In the genomic region with DNA sequence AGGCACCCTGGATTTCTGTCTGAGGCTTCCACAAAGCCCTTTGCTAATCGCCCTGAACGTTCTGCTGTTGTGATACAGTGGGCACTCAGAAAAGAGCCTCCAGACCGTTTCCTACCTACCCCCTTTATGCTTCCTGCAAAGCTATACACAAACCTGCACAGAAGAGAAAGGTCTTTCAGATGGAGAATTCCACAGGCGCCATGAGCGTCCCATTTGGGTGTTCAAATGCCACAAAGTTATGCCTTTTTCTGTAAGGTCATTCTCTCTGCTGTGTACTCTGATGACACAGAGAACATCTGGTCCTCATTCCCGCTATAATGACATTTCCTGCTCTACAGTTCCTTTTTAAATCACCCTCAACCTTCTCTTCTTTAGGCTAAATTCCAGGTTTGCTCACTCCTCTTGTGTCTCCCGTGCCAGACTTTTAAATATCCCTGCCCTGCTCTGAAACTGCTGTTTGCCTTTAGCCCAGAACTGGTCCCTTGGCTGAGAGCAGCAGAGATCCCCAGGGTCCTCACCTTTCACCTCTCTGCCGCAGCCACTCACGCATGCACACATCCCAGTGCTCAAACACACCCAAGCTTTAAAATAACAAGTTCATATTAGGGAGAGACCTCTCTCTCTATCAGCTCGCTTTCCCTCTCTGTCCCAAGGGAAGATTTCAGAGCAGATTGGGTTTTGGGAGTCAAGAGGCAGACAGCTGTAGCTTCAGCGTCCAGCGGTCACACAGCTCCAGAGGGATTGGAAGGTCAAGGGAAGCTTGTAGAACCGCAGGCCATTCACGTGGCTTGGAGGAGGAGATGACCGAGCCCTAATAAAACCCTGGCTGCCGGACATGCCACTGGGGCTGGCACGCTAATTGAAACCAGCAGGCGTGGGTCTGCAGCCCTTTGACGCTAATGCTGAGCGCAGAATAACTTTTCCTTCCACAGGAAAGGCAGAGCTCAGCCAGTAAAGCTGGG, we compare ENCODE assay signal across 8 mouse cellular contexts.
DNase-seq lines count a peak whose midpoint lies in the region; ATAC-seq lines count a peak whose summit lies in the region.

No protein-coding gene starts in this region.

- H3K9me3 ChIP-seq in embryonic facial prominence, embryonic 15.5 days (replicated peaks) = no peaks in the 10 kb centered on the region
- H3K9me3 ChIP-seq in limb, embryonic 10.5 days (replicated peaks) = no peaks in the 10 kb centered on the region

- peak; percentile 65 for ATAC-seq in embryonic facial prominence, embryonic 15.5 days (ENCODE audit: insufficient number of reproducible peaks, low FRiP score, low TSS enrichment, low read depth)

- 0 out of 2 replicates have a peak overlapping the region, but pooled peaks have one; percentile 1 for H3K9ac ChIP-seq in embryonic facial prominence, embryonic 15.5 days

- DNase-seq in urinary bladder, adult 2 months (ENCODE audit: low spot score) = peak; percentile 26
- DNase-seq in urinary bladder, postnatal 25 days (ENCODE audit: low spot score) = no peak
- peak; percentile 38 for DNase-seq in heart, postnatal 25 days (ENCODE audit: low spot score)
- peak; percentile 91 for DNase-seq in limb, embryonic 10.5 days (ENCODE audit: low spot score)
- DNase-seq in ovary, adult 18-20 months (ENCODE audit: low spot score) = peak; percentile 72
- no peak for DNase-seq in c-Kit-positive CD71-positive TER-119-positive erythroid progenitor cells, embryonic 14.5 days (ENCODE audit: low spot score)
- DNase-seq in right cerebral cortex, postnatal 36 days (ENCODE audit: low spot score in 2 of 2) = no peak

- intact Hi-C loops in heart, postnatal 25 days (cut with DNase I) = loop anchor here (5.0 kb wide), 1 partner anchor 79 kb away; no protein-coding TSS in a partner anchor

- no peaks in the 10 kb centered on the region for H3K36me3 ChIP-seq in embryonic facial prominence, embryonic 15.5 days
- H3K36me3 ChIP-seq in limb, embryonic 10.5 days = no peaks in the 10 kb centered on the region

- peak overlapping the region; percentile 19; the same call in 1 of the 2 replicates for H3K4me3 ChIP-seq in embryonic facial prominence, embryonic 15.5 days (replicated peaks)
- H3K4me3 ChIP-seq in limb, embryonic 10.5 days = peak overlapping the region; percentile 42

- 18% methylated on average over 20 of the region's 20 CpGs for WGBS in embryonic facial prominence, embryonic 15.5 days
- WGBS in limb, embryonic 10.5 days = 12% methylated on average over 20 of the region's 20 CpGs

- H3K27ac ChIP-seq in embryonic facial prominence, embryonic 15.5 days (replicated peaks) = peak overlapping the region; percentile 74
- peak overlapping the region; percentile 93 for H3K27ac ChIP-seq in limb, embryonic 10.5 days

- peaks cover 11% of the 10 kb centered on the region for H3K4me1 ChIP-seq in embryonic facial prominence, embryonic 15.5 days
- peaks cover 31% of the 10 kb centered on the region for H3K4me1 ChIP-seq in limb, embryonic 10.5 days

- H3K4me2 ChIP-seq in embryonic facial prominence, embryonic 15.5 days (replicated peaks) = peak overlapping the region; percentile 44

- H3K27me3 ChIP-seq in embryonic facial prominence, embryonic 15.5 days = no peaks in the 10 kb centered on the region
- no peaks in the 10 kb centered on the region for H3K27me3 ChIP-seq in limb, embryonic 10.5 days (ENCODE audit: low read depth, poor library complexity, severe bottlenecking)

Comparison
In these comparisons a context has a peak if more than half of its experiments do, and no peak if none do; other contexts are left out.
1. DNase-seq: peak in urinary bladder, adult 2 months (single experiment), heart, postnatal 25 days (single experiment), limb, embryonic 10.5 days (single experiment) and ovary, adult 18-20 months (single experiment); none in urinary bladder, postnatal 25 days (single experiment), c-Kit-positive CD71-positive TER-119-positive erythroid progenitor cells, embryonic 14.5 days (single experiment) and right cerebral cortex, postnatal 36 days (0 of 2).